Mouse (Mus musculus): ENCODE data around the gene Slc25a38. TPM values are rescaled to one million over a fixed set of nuclear protein-coding genes. Genes with fewer than 3 reads are reported as not detected.

Slc25a38 gene
- total RNA-seq (2021): 10 to 100 TPM; 24.7 to 27.1 TPM

DNA sequence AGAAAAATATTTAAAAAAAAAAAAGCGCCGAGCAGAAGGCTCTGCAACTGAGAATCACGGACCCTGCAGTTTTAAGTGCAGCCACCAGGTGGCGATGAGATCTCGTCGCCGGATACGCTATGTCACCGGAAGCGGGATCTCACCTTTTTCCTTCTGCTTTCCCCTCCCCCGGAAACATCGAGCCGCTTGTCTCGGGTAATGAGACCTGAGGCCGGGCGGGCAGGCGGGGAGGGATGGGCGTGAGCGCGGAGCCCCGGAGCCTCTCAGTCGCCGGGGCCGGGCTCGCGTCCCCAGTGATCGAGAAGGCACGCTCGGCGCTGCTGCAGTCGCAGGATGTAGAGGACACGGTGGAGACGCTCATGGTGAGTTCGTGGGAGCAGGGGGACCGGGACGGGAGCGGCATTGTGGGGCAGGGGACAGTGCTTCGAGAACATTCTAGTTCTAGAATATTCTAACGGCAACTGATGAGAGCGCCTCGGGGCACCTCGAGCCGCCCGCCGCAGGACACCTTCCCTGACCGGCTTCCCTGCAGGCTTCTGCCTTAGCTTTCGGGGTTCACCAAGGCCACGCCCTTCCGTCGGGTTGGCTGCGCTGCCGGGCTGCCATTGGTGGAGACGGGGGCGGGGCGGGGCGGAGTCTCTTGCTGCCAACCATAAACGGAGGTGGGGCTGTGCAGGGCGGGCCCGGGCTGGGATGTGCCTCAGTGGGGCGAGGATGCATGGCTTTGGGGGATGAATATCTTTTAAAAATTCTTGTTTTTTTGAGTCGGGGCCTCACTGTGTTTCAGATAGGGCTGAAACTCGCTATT is at the start of gene Slc25a38:
Slc25a38 (plus strand) TSS at position 164 of the 808 bp plus-strand sequence.
- intact Hi-C loops (cut with DNase I): no loop called here
- peak; percentile 97 for DNase-seq

DNA sequence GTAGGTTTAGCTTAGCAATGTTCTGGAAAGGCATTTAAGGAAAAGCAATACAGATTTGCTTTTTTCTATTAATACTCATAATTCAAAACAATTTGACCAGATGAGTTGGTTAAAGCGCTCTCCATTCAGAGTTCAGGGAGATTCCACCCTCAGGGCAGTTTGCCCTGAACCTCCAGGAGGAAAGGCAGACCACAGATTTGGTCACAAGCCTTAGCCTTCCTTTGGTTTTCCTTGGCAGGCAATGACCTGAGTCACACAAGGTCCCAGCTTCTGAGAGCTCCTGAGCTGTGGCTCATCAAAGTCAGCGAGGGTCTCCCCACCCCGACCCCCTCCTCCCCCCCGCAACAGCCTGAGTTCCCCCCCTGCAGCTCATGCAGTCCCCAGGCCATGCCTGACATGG is 45.9 kb upstream of the Slc25a38 start:
- DNase-seq: no peak
- intact Hi-C loops (cut with DNase I): no loop called here

DNA sequence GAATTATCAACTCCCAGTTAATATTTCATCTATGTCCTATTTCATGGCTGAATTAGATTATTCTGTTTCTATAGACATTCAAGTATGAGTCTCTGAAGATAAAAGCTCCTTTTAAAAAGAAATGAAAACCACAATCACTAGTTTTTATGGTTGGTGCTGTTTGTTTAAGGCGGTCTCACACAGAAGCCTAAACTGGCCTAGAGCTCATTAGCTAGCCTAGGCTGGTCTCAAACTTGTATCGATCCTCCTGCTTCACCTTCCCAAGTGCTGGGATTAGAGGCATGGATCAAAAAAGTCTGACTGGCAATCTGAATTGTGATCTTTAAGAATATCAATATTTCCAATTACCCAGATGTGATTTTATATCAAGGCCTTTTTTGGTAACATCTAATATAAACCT is 42.6 kb upstream of the Slc25a38 start:
- intact Hi-C loops (cut with DNase I): no loop called here
- DNase-seq: no peak

DNA sequence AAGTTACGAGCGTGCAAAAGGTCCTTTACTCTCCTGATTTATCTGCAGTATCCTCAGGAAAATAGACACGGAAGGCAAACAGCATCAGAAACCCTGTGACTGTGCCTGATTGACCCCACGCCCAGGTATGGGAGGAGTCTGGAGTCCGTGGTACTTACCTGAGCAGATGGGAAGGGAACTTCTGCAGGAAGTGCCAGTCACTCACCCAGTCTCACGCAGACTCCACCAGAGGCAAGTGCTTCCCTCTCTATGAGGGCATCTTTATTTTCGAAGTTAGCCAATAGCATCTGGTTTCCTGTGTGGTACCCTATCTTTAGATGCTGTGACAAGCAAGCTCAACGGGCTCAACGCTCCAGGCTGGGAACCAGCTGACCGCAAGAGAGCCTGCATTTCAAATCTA is 42.1 kb upstream of the Slc25a38 start:
- no peak for DNase-seq
- intact Hi-C loops (cut with DNase I): no loop called here

DNA sequence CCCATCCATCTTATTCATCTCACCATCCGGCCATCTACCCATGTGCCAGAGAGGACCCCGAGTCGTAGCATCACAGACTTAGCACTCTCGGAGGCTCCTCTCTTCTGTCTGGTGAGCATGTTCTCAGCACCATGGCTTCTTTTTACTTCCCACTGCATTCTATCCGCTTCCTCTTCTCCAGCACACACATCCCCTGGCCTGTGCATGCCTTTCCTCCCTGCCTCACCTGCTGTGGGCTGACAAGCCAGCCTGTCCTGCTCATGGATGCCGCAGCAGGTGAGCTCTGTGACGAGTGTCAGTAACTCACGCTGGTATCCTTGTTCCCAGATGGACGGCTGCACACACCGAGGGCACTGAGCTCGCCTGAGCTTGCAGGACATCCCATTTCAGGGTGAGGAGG is 40.4 kb upstream of the Slc25a38 start, which contains the start of gene Cx3cr1:
Cx3cr1 (minus strand) TSS at position 101 of the 400 bp plus-strand sequence.
- intact Hi-C loops (cut with DNase I): no loop called here
- no peak for DNase-seq

DNA sequence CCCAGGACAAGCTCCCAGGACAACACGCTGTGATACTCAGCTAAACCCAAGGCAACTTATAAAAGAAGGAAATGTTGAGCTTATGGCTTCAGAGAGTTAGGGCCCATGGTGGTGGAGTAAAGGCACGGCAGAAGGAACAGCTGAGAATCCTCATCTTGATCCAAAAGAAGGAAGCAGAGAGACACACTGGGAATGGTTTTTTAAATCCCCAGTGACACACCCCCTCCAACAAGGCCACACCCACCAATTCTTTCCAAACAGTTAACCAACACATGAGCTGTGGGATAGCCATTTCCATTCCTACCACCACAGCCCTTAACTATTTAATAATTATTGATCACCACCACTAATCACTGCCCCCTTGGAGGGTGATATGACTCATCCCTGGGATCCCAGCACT is 38.9 kb upstream of the Slc25a38 start:
- intact Hi-C loops (cut with DNase I): no loop called here
- no peak for DNase-seq

DNA sequence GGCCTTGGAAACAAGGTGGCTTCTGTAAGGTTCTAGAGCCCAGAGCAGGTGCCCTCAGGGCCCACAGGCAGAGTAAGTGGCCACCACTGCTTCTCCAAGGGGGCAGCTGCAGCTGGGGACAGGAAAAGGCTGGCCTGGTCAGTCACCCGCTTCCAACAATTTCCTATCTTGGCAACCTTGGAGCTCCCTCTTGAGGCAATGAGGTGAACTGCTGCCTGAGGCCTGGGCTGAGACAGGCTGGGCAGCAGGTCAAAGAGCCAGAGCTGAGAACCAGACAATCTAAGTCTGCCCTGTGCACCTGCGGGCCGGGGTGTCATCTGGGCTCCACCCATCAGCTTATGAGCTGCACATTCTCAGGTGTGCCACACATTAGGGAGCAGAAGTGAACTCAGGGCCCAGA is 37.0 kb upstream of the Slc25a38 start:
- intact Hi-C loops (cut with DNase I): no loop called here

DNA sequence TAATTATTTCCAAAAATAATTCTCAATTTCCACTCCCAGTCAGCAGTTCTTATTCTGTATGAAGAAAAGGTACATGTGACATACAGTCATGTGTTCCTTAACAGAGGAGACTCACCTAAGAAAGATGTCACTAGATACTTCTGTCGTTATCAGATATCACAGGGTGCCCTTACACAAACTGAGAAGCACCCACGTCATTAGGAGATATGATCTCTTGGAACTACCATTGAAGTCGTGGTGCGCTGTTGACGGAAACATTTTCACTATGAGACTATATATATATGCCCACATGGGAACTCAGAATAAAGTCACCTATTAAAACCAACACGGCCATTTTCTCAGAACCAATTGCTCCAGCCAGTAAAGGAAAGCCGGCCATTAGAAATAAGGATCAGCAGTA is 35.7 kb upstream of the Slc25a38 start:
- intact Hi-C loops (cut with DNase I): no loop called here
- DNase-seq: no peak

More for the DNA sequence above, 37.0 kb upstream of the Slc25a38 start:
- DNase-seq: peak; percentile 77

DNA sequence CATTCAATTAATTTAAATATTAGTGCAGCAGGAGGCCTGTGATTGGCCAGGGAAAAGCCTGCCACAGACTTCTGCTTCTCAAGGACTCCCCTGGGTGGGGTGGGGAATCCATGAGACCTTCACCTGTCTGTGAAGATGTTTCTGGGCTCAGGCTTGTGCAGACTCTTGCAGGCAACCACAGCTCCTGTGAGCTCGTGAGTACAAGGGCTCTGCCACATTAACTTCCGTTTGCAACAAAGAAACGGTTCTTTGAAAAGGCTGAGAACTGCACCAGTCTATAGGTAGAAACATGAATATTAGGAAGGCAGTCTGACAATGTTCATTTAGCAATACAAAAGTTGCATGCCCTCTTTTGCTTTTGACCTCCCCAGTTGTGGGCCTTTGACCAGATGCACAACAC is 31.9 kb upstream of the Slc25a38 start:
- intact Hi-C loops (cut with DNase I): no loop called here
- DNase-seq: no peak

DNA sequence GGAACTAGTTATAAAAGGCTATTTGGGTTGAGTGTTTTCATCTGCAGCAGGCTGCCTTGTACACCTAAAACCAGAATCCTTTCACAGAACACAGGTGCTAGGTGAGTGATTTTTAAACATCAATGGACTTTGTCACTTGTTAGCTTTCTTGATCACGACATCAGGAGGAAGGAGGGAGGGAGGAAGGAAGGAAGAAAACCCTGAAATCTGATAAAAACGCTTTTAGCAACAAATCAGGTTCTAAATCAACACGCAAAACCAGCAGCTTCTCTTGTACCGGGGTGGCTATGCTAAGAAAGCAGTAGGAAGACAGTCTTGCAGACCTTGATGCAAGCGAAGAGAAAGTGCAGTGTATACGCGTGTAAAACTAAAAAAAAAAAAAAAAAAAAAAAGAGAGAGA is 30.3 kb upstream of the Slc25a38 start:
- DNase-seq: no peak
- intact Hi-C loops (cut with DNase I): no loop called here

DNA sequence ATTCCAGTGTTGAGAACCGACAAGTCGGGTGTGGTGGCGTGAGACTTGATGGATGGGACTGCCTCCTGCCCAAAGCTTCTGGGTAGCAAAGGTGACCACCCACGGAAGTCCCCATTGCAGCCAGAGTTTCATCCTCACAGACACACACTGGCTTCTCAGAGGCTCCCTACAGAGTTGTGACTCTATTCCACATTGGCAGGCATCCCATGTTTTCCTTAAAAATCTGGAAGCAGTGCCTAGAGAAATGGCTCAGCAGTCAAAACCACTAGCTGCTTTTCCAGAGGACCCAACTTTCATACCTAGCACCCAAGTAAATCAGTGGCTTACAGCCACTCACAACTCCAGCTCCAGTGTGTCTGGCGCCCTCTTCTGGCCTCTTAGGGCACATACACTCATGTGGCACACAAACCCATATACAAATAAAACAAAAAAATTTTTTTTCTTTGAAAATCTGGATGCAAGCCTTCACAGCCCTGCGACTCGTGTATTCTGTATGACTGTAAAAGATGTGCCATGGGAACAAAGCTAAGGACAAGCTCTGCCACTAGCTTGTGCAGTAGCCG is 29.5 kb upstream of the Slc25a38 start:
- intact Hi-C loops (cut with DNase I): no loop called here

DNA sequence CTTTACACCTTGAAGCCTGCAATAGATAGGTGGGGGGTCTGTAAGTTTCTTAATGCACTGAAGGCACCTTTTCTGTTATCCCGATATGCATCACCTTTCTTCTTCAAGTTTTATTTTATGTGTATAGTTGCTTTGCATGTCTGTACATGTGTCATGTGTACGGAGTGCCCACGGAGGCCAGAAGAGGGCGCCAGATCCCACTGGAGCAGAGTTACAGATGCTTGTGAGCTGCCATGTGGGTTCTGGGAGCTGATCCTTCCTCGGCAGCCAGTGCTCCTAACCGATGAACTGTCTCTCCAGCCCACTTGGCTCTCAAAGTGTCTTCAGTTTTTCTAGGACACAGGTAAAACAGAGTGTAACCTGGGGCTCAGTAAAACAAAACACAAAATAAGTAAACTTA is 28.9 kb upstream of the Slc25a38 start:
- intact Hi-C loops (cut with DNase I): no loop called here
- DNase-seq: peak; percentile 25

More for the DNA sequence above, 29.5 kb upstream of the Slc25a38 start:
- DNase-seq: no peak

DNA sequence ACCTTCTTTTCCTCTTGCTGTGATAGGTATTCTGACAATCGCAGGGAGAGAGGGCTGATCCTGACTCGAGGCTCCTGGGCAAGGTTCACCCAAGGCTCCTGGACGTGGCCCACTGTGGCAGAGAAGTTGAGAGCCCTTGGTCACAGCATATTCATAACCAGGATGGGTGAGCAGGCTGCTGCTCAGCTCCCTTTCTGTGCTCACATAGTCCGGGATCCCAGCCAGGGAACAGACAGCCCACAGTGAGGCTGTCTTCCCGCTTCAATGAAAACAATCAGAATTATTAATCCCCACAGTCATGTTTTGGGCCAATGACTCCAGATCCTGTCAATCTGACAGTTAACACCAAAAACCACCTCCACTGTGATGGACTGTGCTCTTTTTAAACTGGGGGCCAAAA is 28.2 kb upstream of the Slc25a38 start:
- DNase-seq: peak; percentile 72
- intact Hi-C loops (cut with DNase I): no loop called here

DNA sequence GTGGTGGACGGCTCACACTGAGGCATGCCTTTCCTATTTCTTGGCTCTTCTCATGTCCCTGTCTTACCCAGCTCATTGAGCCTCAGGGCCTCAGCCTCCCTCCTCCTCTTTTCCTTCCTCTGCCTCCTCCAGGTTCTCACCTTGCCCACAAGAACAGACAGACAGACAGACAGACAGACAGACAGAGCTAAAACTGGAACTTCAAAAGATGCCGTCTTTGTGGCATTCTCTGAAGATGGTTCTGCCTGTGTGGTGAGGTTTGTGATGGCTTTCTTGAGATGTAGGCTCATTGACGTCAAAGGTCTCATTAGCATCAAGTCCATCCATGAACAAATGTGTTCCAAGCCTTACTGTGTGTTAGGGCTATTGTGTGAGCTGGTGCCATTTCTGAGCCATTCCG is 27.5 kb upstream of the Slc25a38 start:
- no peak for DNase-seq
- intact Hi-C loops (cut with DNase I): no loop called here

DNA sequence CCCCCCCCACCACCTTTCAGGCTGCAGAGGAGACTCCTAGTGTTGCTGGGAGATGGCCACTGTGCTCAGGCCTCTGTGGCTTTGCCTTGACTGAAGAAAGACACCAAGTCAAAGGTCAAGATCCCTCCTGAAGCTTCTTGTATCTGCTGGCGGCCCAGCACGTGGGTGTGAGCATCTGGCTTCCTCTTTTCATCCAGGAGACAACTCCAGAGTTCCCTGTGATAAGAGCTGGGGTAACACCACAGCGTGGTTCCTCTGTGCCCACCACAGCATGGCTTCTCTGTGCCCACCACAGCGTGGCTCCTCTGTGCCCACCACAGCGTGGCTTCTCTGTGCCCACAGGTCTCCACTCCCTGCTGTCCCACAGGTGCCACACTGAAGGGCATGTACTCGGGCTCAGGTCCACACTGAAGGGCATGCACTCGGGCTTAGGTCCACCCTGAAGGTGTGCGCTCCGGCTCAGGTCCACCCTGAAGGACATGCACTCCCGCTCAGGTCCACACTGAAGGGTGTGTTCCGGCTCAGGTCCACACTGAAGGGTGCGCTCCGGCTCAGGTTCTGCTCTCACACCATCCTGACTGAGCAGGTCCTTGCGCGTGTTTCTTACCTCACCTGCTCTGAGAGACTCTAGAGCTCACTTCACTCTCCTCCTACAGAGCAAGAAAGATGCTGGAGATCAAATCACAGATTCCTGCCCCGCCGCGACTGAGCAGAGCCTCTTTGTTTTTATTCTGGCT is 26.8 kb upstream of the Slc25a38 start:
- DNase-seq: no peak
- intact Hi-C loops (cut with DNase I): no loop called here

DNA sequence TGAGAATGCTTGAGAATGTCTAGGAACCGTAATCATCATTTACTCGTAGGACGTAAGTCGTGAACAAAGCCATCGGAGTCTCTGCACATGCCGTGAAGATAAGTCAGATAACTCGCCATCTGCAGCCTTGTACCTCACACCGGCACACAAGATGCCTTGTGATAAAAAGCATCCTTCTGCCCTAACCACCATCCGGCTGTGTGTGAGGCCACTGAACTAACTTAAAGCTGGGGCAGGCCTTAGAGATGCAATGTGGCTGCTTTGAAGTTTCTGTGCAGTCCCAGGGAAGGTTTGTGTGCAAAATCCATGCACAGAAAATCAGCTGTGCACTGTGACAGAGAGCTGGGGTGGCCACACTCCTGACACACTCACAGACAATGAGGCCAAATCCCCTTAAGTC is 25.8 kb upstream of the Slc25a38 start:
- intact Hi-C loops (cut with DNase I): no loop called here

DNA sequence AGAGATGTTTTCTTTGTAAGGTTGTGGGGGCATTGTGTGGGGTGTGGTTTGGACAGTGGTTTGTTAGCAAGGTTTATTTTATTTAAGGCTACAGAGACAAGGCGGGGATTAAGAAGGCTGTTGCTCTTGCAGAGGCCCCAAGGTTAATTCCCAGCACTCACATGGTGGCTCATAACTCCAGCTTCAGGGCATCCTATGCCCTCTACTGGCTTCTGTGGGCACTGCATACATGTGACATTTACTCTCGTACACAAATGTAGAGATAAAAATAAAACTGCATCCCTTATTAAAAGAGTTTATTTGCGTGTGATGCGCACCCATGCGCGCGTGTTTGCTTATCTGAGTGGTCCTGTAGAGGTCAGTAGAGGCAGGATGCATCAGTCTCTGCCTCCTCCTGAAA is 21.0 kb upstream of the Slc25a38 start:
- intact Hi-C loops (cut with DNase I): no loop called here
- no peak for DNase-seq

More for the DNA sequence above, 25.8 kb upstream of the Slc25a38 start:
- DNase-seq: no peak

DNA sequence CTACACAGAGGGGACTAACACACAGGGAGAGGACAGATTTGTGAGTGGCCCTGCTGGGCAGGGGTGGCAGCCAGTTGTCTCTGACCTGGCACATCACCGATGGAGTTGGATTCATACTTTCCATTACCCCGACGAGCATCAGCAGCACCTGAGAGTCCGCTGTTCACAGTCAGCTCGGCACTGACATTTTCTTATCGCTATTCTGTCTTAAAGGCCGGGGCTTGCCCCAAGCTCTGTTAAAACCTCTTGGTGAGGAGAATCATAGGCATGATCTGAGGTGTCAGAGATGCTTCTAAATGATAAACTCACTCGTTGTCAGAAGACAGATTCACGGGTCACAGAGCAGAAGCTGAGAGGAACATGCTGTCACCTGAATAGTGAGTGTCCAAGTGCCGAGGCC is 19.1 kb upstream of the Slc25a38 start:
- intact Hi-C loops (cut with DNase I): no loop called here

DNA sequence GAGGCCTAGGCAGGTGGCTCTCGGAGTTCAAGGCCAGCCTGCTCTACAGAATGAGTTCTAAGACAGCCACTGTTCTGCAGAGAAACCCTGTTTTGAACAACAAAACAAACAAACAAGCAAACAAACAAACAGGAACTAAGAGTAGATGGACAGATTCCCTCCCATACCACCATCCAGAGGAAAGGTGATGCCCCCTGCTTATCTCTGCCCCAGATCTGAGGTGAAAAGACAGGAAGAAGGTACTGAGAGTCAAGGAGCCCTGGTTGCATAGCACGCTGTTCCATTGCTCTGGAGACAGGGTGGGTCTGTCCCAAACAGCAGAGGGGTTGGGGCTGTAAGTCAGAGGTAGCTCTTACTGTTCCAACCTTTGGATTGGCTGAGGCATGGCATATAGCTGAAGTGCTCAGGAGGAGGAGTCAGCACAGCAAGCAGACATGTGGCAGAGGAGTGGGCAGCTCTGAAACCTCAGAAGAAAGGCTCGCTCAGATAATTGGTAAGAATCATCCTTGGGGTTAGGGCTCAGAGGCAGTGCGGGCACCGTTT is 18.4 kb upstream of the Slc25a38 start, which contains the start of gene Ccr8:
Ccr8 (plus strand) TSS at position 419 of the 543 bp plus-strand sequence.
- intact Hi-C loops (cut with DNase I): no loop called here
- DNase-seq: no peak

More for the DNA sequence above, 19.1 kb upstream of the Slc25a38 start:
- DNase-seq: no peak

DNA sequence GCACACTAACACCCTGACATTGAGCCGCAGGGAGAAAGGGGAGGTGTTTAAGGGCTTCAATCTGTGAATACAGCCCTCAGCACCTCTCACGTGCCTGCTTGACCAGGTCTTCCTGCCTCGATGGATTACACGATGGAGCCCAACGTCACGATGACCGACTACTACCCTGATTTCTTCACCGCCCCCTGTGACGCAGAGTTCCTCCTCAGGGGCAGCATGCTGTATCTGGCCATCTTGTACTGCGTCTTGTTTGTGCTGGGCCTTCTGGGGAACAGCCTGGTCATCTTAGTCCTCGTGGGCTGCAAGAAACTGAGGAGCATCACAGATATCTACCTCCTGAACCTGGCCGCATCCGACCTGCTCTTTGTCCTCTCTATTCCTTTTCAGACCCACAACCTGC is 16.5 kb upstream of the Slc25a38 start:
- no peak for DNase-seq
- intact Hi-C loops (cut with DNase I): no loop called here

DNA sequence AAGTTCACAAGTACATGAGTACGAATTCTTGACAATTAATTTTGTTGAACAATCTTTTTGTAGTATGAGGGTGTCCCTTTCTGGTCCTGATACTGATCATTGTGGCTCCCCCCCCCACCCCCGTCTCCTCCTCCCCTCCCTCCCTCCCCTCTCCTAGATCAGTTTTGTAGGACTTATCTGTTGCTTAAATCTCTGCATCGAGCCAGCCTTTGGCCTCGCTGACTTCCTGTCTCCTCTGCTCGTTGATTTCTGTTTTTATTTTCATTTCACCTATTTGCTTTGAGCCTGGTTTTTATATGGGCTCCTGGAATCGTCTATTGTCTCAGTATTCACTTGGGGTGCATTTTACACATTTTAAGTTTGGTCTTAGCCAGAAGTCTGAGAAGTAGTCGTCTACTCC is 14.3 kb upstream of the Slc25a38 start:
- no peak for DNase-seq
- intact Hi-C loops (cut with DNase I): no loop called here

Data from left cerebral cortex, postnatal 4 days (tissue).